Mouse (Mus musculus) heart, postnatal 0 days (tissue): ENCODE data around the gene Tent5c.

Experiments used
- CTCF ChIP-seq: IDR thresholded peaks from 2 replicates; pipeline ENCODE4 v1.5.1; 2016; ENCODE audit warnings: antibody characterized with exemption, control low read depth, low read depth
- EP300 ChIP-seq: IDR thresholded peaks from 2 replicates; pipeline ENCODE4 v1.6.1; 2016; ENCODE audit warnings: antibody characterized with exemption, low read depth

DNA sequence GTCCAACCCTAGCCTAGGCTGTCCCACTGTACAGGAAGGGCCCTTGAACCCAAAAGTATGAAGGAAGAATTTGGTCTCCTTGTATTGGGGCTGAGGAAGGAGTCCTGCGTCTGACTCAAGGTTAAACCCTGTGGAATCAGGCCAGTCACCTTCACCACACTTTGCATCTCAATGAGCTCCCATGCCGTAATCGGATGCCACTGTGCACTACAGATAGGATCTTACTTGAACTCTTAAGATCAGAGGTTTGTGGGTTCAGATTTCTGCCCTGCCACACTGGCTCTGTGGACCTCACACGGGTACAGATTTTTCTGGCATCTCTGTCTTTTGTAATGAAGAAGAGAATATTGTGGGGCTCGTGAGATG, 68.5 kb downstream of the Tent5c start:
- TF ChIP-seq CTCF = no peak
- TF ChIP-seq EP300 = no peak
